ENCODE assay signal across 12 mouse cellular contexts in genomic region chr11:116100839-116101238, GRCm38 (mm10). TPM values are rescaled to one million over a fixed set of nuclear protein-coding genes. Genes with fewer than 3 reads are reported as not detected.
DNase-seq lines count a peak whose midpoint lies in the region; ATAC-seq and TF ChIP-seq lines count a peak whose summit lies in the region.
"Had no signal": no experiment of that assay in that cellular context is flagged by ENCODE, and none has a peak within 500 bp of the region (broad histone marks: within the 10 kb centered on the region; RNA-seq: fewer than 3 reads in every experiment).

No protein-coding gene starts in this region.

- TF ChIP-seq CTCF in layer of hippocampus, adult 2 months (conservative IDR thresholded peaks at IDR 0.05): no peak

- peaks cover 32% of the 10 kb centered on the region for H3K4me1 ChIP-seq in embryonic facial prominence, embryonic 13.5 days
- peaks cover 48% of the 10 kb centered on the region for H3K4me1 ChIP-seq in limb, embryonic 13.5 days

- no peaks in the 10 kb centered on the region for H3K36me3 ChIP-seq in embryonic facial prominence, embryonic 13.5 days
- H3K36me3 ChIP-seq in limb, embryonic 13.5 days: no peaks in the 10 kb centered on the region

- peaks cover 5% of the 10 kb centered on the region for H3K27me3 ChIP-seq in embryonic facial prominence, embryonic 13.5 days
- peaks cover 5% of the 10 kb centered on the region for H3K27me3 ChIP-seq in limb, embryonic 13.5 days

- no peak for ATAC-seq in embryonic facial prominence, embryonic 13.5 days (ENCODE audit: insufficient number of reproducible peaks, insufficient read depth, low FRiP score, low TSS enrichment, low read depth)
- ATAC-seq in limb, embryonic 13.5 days (ENCODE audit: low FRiP score, low read depth): no peak

- no peak overlapping the region for H3K4me2 ChIP-seq in embryonic facial prominence, embryonic 13.5 days
- H3K4me2 ChIP-seq in limb, embryonic 13.5 days (replicated peaks): no peak overlapping the region

- H3K9ac ChIP-seq in embryonic facial prominence, embryonic 13.5 days: no peak overlapping the region
- H3K9ac ChIP-seq in limb, embryonic 13.5 days: no peak overlapping the region
- H3K9ac ChIP-seq: liver, embryonic 14.5 days had no signal

- H3K27ac ChIP-seq in layer of hippocampus, adult 2 months: peak overlapping the region; percentile 85
- peak overlapping the region; percentile 82 for H3K27ac ChIP-seq in embryonic facial prominence, embryonic 13.5 days
- peak overlapping the region; percentile 80; the same call in 1 of the 2 replicates for H3K27ac ChIP-seq in limb, embryonic 13.5 days
- H3K27ac ChIP-seq: liver, embryonic 14.5 days had no signal

- intact Hi-C loops in heart, postnatal 36 days (cut with DNase I): no loop called here

- peak; percentile 92 for DNase-seq in heart, adult 11 months
- DNase-seq in heart, postnatal 36 days: no peak
- no peak for DNase-seq in layer of hippocampus, adult 2 months (ENCODE audit: low spot score in 2 of 2)
- no peak for DNase-seq in layer of hippocampus, adult 9-11 months
- no peak for DNase-seq in adrenal gland, adult 8-10 months
- DNase-seq in gastrocnemius, adult 18-20 months (ENCODE audit: low spot score): no peak
- DNase-seq: right cerebral cortex, adult 18-20 months; thymus, adult 18-20 months had no signal

- WGBS in embryonic facial prominence, embryonic 13.5 days: 73% methylated on average over 7 of the region's 7 CpGs
- 87% methylated on average over 7 of the region's 7 CpGs for whole genome bisulfite sequencing in limb, embryonic 13.5 days

- no peaks in the 10 kb centered on the region for H3K9me3 ChIP-seq in embryonic facial prominence, embryonic 13.5 days
- 0 out of 2 replicates have a peak, but pooled peaks cover 5% of the 10 kb centered on the region for H3K9me3 ChIP-seq in limb, embryonic 13.5 days

- no peak overlapping the region for H3K4me3 ChIP-seq in layer of hippocampus, adult 2 months
- no peak overlapping the region for H3K4me3 ChIP-seq in embryonic facial prominence, embryonic 13.5 days
- no peak overlapping the region for H3K4me3 ChIP-seq in limb, embryonic 13.5 days

RNA-seq across cellular contexts. Expression of gene Wbp2, which starts 14.0 kb away (rescaled TPM):
- total RNA-seq in heart, postnatal 36 days (2021): 100 to 1,000 TPM in 1 of 2 experiments, 10 to 100 TPM in 1; 97.0 to 106 TPM
- total RNA-seq in layer of hippocampus, adult 2 months (2021): 100 to 1,000 TPM; 417 to 440 TPM
- polyA plus RNA-seq in embryonic facial prominence, embryonic 13.5 days (2015; fragmentation: Nextera tagmentation; extraction: Ambion mirVana): 48.8 and 52.0 TPM in 2 replicates
- polyA plus RNA-seq in limb, embryonic 13.5 days (2015; fragmentation: Nextera tagmentation; extraction: Ambion mirVana): 43.1 and 47.9 TPM in 2 replicates
- total RNA-seq in adrenal gland, adult 8-10 months (2022): 100 to 1,000 TPM; 194 to 199 (median 196) TPM
- 10 to 100 TPM; 91.4 to 92.8 TPM for total RNA-seq in gastrocnemius, adult 18-20 months (2021)

RNA-seq across cellular contexts. Expression of gene Unc13d, which starts 23.1 kb away (rescaled TPM):
- under 1 TPM; 0.41 to 0.42 TPM for total RNA-seq in heart, postnatal 36 days (2021)
- 1 to 10 TPM; 1.3 to 2.1 TPM for total RNA-seq in layer of hippocampus, adult 2 months (2021)
- 2.7 and 2.9 TPM in 2 replicates for polyA plus RNA-seq in embryonic facial prominence, embryonic 13.5 days (2015; fragmentation: Nextera tagmentation; extraction: Ambion mirVana)
- polyA plus RNA-seq in limb, embryonic 13.5 days (2015; fragmentation: Nextera tagmentation; extraction: Ambion mirVana): 2.1 and 2.4 TPM in 2 replicates
- total RNA-seq in adrenal gland, adult 8-10 months (2022): 1 to 10 TPM in 3 of 4 experiments, under 1 TPM in 1; 0.75 to 1.6 (median 1.4) TPM
- under 1 TPM; 0.23 to 0.88 TPM for total RNA-seq in gastrocnemius, adult 18-20 months (2021)

RNA-seq across cellular contexts. Expression of gene Trim47, which starts 26.2 kb away (rescaled TPM):
- total RNA-seq in heart, postnatal 36 days (2021): 10 to 100 TPM; 25.2 to 34.2 TPM
- total RNA-seq in layer of hippocampus, adult 2 months (2021): 1 to 10 TPM; 4.6 to 7.2 TPM
- polyA plus RNA-seq in embryonic facial prominence, embryonic 13.5 days (2015; fragmentation: Nextera tagmentation; extraction: Ambion mirVana): 8.6 and 9.4 TPM in 2 replicates
- polyA plus RNA-seq in limb, embryonic 13.5 days (2015; fragmentation: Nextera tagmentation; extraction: Ambion mirVana): 15.7 and 15.9 TPM in 2 replicates
- 10 to 100 TPM; 11.1 to 20.4 (median 16.4) TPM for total RNA-seq in adrenal gland, adult 8-10 months (2022)
- 1 to 10 TPM; 8.1 to 9.6 TPM for total RNA-seq in gastrocnemius, adult 18-20 months (2021)
- total RNA-seq: monocyte, adult 5-6 weeks had no signal

RNA-seq across cellular contexts. Expression of gene Trim65, which starts 30.1 kb away (rescaled TPM):
- 1 to 10 TPM; 7.4 to 7.6 TPM for total RNA-seq in heart, postnatal 36 days (2021)
- 1 to 10 TPM; 6.9 to 7.7 TPM for total RNA-seq in layer of hippocampus, adult 2 months (2021)
- polyA plus RNA-seq in embryonic facial prominence, embryonic 13.5 days (2015; fragmentation: Nextera tagmentation; extraction: Ambion mirVana): 2.8 and 3.2 TPM in 2 replicates
- 2.3 and 3.2 TPM in 2 replicates for polyA plus RNA-seq in limb, embryonic 13.5 days (2015; fragmentation: Nextera tagmentation; extraction: Ambion mirVana)
- total RNA-seq in adrenal gland, adult 8-10 months (2022): 10 to 100 TPM in 3 of 4 experiments, 1 to 10 TPM in 1; 9.6 to 13.7 (median 13.1) TPM
- total RNA-seq in gastrocnemius, adult 18-20 months (2021): 1 to 10 TPM; 4.2 to 4.6 TPM

RNA-seq across cellular contexts. Expression of gene Mrpl38, which starts 37.8 kb away (rescaled TPM):
- 10 to 100 TPM; 62.9 to 63.4 TPM for total RNA-seq in heart, postnatal 36 days (2021)
- 10 to 100 TPM; 64.6 to 66.8 TPM for total RNA-seq in layer of hippocampus, adult 2 months (2021)
- 75.2 and 80.0 TPM in 2 replicates for polyA plus RNA-seq in embryonic facial prominence, embryonic 13.5 days (2015; fragmentation: Nextera tagmentation; extraction: Ambion mirVana)
- 86.0 and 86.3 TPM in 2 replicates for polyA plus RNA-seq in limb, embryonic 13.5 days (2015; fragmentation: Nextera tagmentation; extraction: Ambion mirVana)
- total RNA-seq in adrenal gland, adult 8-10 months (2022): 100 to 1,000 TPM in 3 of 4 experiments, 10 to 100 TPM in 1; 97.5 to 112 (median 107) TPM
- total RNA-seq in gastrocnemius, adult 18-20 months (2021): 10 to 100 TPM; 48.4 to 52.9 TPM
